Mouse (Mus musculus) kidney, postnatal 36 days (tissue): ENCODE measurements at regions not wholly inside any gene's neighbourhood (a gene's known extent, or its start where the extent isn't known, plus 50 kb on each side); places are given as distances from the start of the nearest gene placed in this dataset.
"Not testable (repeated sequence)": the region's sequence is repeated elsewhere in the genome, so short reads cannot be mapped to it uniquely, and the experiment has no call there.

ENCODE experiments used
- DNase-seq, 2 experiments: peaks; one replicate each; pipeline ENCODE4 v3.0.0; 2021 to 2022; ENCODE audit warnings: mixed read lengths in 2 of 2

DNA sequence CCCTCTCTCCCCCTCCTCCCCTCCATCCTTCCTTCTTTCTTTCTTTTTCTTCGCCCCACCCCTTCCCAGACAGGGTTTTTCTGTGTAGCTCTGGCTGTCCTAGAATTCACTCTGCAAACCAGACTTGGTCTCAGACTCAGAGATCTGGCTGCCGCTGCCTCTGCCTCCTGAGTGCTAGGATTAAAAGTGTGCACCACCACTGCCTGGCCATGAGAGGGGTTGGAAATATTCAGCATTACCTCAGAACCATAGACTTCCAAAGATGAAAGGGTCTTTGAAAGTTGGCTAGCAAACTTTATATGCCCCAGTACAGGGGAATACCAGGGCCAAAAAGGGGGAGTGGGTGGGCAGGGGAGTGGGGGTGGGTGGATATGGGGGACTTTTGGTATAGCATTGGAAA lies 122.7 kb upstream of the Pfn2 start:
- DNase-seq = not testable (repeated sequence)

DNA sequence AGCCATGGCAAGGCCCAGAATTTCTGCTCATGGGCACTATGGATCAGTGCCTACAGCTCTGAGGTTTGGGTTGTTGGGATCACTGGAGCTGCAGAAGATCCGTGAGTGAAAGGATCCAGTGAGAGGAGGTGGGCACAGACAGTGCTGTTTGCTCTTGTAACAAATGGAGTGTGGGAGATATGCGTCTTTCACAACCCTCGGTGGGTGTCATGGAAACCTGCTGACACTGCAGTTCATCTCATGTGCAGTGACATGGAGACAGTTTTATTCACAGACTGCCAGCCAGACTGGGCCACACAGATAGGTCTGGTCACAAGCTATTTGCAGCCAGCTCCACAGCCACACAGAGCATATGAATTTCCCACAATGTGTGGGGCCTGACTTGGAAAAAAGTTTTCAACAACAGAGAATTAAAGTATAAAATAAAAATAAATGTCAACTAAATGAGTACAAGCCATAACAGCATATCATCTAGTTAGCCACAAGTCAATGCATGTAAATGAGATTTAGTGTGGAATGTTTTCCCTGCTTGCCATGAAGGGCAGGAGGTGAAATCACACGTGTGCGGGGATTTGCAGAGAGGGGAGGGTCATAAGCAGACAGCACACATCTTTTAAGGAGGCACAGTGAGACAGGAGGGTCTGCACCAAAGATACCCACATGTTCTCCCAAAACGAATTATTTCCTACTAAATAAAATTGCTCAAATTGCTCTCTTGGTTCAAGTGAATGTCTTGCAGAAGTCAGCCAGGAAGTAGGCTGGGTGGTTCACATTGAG lies 124.8 kb upstream of the Pfn2 start:
- DNase-seq = no peak

DNA sequence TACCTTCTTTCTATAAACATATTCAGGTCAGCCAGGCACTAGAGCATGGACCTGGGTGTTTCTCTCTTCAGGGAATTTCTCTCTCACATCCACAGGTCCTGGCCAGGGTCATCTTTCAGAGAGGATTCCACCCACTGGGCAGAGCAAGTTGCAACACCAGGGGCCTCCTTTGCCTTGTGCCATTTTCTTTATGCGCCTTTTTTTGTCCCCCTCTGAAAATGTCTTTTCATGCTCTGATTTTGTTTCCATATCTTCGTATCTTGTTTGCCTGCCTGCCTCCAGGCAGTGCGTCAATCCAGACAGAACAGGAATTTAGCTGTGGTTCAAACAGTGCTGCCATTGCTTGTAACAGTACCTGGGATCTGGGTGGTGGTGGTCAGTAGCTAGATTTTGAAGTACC lies 125.7 kb upstream of the Pfn2 start:
- no peak for DNase-seq

DNA sequence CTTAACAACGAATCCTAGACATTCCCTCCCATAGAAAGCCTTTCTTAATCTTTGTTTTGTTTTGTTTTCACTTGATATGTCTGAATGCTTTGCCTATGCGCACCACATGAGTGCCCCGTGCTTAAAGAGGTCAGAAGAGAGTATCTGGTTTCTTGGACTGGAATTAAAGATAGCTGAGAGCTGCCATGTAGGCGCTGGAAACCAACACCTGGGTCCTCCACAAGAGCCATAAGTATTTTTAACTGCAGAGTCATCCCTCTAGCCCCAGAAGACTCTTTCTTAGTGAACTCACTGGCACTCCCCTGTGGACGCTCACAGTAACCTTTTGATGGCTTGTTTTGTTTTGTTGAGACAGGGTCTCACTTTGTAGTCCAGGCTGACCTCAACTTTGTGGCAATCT lies 127.5 kb upstream of the Pfn2 start:
- no peak for DNase-seq

DNA sequence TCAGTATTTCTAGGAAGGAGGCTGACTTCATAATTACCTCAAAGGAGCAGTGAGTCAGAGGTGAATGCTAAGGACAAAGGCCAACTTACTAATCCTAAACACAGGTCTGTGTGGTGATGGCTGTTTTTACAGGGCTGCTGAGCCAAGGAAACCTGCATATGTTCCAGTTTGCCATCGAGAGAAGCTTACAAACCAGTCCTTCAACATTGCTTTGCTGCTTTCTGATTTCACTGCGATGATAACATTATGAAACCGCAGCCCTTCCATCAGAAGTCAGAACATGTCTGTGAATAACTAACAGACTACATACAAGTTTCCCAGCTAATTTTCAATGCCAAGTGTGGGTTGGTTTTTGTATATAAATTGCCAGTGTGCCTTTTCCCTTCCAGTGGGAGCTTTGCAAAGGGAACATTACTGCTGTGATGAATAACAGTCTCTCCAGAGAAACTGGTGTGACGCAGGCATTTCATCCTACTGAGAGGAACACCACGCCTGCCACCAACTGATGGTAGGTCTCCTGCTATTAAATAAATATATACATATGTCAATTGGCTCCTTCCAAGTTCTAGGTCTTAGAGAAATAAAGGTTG lies 128.9 kb upstream of the Pfn2 start:
- DNase-seq = peak in 1 of 2 experiments; percentile 2

DNA sequence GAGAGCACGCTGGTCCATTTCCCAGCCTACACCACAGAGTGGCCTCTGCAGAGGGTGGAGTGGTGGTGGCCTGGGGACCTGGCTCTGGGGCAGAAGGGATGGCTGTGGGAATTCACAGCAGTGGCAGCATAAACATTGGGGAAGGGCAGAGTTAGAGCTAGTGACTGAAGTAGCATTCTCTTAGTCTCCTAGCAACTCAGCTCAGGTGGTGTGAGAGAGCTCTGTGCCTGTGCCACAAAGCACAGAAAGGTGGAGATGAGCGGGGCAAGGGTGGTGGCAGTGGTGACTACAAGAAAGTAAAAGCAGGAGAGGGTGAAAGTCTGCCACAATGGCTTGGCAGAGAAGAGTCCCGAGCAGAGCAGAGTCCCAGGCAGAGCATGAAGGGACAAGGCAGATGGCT lies 140.3 kb upstream of the Pfn2 start:
- no peak for DNase-seq

DNA sequence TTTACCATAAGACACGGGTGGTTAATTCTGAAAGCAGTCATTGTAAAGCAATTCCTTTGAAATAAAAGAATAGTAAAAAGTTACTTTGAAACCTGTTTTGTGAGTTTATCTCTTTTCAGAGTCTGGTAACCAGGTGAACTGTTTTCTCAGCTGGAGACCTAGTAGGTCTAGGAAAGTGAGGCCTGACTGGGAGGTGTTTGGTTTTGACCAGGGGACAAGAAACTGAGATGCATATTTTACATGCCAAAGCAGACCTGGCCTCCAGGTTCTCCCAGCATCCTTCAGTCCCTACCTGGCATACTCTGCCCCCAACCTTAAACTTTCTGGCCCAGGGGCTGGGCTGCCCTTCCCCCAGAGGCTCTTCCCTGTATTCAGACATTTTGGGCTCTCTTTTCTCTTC lies 142.9 kb upstream of the Pfn2 start:
- no peak for DNase-seq

DNA sequence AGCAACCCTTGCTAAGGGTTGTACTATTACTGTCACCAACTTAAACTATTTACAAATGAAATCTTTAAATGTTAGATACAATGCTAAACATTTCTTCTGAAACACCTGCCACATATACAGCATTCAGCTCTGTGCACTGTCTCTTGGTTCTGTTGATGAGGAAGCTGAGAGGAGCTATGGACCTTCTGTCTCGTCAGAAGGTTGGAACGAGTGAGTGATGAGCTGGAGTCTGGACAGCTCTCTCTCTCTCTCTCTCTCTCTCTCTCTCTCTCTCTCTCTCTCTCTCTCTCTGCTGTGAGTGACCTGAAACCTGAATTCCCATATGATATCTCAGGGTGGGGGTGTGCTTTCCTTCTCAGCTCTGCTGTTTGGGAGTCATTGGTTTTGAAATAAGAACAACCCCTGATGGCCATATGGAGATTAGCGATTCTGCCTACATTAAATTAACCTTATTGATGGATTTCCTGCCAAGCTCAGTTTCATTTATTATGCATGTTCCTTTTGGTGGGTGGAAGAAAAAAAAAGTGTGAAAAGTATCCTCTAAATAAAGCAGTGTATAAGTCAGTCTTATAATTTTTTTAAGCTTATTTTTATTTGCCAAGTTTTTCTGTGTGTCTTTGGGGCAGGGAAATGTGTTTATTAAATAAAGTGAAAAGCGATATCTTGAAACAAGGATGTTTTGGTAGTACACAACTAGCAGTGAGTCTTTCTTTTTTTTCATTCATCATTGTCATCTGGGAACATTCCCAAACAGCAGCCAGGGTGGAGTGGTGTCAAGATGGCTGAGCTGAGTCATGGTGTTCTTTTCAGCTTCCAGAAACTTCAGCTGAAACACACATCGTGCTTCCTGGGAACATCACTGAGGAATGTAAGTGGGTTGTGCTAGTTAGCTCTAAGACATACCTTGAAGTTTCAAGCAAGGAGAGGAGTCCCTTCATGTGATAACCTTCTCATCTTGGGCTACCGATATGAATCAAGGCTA lies 150.5 kb upstream of the Pfn2 start:
- DNase-seq = no peak

DNA sequence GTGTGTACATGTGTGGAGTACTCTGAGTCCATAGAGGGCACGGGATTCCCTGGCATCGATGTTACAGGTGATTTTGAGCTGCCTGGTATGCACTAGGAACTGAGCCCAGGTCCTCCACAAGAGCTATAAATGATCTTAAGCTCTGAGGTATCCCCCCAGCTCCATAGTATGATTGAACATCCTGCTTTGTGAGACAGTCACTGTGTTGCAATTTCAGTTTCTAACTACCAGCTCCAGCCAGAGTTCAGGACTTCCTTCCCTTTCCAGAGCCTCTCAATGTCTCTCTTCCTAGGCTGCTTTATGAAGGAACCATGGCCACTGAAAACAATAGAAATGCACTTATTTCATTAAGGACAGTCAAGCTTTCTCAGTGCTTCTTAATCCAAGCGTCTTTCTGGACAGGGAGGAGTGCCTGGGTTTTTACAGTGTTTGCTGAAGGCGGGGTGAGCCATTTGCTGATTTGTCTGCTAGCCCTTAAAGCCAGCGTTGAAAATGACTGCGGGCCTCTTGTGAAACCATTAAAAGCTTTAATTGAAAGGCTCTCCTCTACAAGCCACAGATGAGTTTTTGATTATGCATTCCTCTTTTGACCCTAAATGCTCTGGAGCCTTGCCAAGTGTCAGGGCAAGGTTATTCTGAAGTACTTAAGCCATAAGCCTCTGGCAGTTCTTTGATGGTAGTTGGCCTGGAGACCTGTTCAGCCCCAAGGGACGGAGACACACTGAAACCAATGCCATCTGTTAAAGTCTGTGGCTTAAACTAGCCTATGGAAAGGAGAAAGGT lies 155.1 kb upstream of the Pfn2 start:
- DNase-seq = peak; percentile 30 to 41

DNA sequence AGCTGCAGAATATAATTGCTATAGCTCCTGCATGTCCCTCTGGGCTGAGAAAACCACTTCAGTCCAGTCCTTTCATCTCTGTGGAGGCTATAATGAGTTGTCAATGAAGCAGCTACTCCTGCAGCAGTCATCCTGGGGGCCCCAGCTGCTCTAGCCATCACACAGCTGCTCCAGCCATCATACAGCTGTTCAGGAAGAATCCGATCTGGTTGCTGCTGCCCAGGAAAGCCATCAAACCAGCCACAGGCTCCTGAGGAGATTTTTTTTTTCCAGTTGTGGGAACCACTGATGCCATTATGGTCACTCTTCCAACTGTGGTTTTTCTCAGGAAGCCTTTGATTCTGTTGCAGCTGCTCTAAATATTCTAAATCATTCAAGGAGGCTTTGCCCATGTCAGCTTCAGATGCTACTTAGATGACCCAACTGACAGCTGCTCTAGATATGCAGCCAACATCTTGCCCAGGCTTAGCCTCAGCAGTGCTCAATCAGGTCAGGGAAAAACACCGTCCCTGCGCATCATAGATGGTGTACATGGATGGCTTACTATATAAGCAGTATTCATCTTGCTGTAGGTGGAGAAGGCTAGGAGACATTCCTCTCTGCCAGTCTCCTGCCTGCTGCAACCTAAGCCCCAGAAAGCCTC lies 177.0 kb upstream of the Pfn2 start:
- no peak for DNase-seq

DNA sequence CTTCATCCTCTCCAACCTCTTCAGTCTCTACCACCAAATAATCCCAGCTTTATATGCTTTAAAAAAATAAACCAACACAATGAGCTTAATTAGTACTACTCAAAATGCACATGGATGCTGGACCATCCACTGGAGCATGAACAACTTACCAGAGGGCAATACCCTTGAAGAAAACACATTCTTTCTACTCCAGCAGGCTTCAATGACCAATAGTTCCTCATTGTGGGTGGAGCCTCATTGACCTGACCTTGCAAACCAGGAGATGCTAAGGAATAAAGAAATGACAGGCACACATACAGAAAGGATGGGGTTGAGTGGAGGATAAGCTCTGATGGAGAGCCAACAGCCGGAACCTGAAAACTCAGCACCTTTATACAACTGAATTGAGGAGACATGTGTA lies 201.7 kb upstream of the Pfn2 start:
- peak; percentile 13 to 41 for DNase-seq

DNA sequence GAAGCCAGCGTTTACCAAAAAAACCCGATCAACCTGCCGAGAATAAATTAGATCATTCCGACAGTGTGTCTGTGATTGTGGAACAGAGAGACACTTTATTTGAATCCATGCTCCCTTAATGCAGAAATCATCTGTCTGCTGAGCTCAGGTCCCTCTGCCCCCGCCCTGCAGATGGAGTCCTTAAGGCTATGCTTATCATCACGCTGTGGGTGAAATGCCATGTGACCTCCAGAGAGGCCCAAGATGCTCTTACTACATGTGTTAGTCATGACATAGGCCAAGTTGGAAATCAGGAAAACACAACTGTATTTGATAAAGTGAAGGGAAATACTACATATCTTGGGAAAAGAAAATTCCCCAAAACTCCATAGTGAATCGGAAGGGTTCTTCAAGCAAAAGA lies 206.8 kb upstream of the Pfn2 start:
- no peak for DNase-seq

DNA sequence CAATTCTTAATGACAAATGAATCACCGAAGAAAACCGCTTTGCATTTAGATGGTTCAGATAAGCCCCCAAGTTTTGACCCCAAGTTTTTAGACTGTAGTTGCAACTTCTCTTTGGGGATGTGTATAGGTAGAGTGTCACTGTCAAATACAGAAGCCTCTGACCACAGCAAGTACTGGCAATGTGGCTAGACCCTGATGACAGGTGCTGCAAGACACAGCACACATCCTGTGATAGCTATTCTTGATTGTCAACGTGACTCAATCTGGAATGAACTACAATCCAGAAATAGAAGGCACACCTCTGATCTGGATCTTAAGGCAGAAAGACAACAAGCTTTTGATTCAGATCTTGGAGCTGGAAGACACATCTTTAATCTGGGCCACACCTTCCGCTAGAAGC lies 207.3 kb upstream of the Pfn2 start:
- no peak for DNase-seq

DNA sequence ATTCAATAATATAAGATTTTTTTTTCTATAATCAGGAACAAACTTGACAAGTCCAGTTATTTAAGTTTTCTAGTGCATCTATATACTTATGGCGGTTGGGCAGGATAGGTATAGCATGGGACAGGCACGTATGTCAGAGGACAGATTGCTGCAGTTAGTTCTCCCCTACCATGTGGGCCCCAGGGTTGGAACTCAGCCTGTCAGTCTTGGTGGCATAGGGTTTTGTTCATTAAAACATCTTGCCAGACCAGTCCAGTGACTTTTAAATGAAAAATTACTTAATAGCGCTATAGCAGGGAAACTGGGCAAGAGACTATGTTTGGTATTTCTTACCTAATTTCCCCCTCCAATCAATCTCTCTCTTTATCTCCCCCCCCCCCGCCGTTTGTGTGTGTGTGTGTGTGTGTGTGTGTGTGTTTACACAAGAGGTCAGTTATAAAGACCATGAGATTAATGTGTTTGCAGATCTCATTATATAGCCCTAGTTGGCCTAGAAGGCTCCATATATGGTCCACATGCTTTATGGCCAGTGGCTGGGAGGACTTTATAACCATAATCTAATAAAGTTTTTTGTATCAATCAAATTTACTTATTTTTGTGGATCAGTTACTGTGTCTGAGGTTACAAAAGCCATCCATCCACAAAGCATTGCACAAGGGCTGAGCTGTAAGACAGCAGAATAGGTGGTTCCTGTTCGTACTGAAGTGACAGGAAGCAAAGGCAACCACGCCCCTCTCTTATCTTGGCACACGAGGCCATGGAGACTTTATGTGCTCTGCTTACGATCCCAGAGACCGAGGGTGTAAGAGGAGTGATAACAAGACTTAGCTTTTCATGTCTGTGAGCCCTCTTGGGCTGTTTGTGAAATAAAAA lies 208.5 kb upstream of the Pfn2 start:
- DNase-seq = peak in 1 of 2 experiments; percentile 11

DNA sequence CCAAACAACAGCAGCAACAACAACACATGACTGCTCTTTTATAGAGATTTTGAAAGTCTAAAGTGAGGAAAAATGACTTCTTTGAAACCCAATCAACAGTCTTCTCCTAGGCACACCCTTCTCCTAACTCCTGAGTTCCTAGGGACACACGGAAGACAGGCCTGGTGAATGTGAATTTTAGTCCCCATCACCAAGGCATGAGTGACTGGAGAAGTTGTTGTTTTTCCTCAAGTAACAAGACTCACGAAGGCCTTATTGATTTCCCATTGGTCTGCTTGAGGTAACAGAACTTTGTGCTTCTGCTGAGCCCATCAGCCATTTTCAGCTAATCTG lies 209.2 kb upstream of the Pfn2 start:
- no peak for DNase-seq

DNA sequence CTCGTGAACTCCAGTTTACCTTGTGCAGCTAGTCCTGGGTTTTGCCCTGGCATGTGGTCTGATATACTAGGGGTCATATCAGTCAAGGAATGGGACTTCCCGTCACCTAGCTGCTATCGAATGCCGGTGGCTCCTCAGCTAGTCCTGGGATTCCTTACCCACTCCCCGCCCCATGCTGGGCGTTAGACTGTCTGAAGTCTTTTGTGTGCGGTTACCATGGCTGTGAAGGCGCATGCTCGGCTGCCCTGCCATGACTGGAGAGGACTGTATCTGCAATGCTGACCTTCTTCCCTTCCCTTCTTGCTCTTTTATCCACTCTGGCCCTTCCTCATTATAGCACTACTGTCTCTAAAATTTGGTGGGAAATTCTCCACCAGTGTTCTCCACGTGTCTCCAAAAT lies 210.3 kb upstream of the Pfn2 start:
- DNase-seq = no peak

DNA sequence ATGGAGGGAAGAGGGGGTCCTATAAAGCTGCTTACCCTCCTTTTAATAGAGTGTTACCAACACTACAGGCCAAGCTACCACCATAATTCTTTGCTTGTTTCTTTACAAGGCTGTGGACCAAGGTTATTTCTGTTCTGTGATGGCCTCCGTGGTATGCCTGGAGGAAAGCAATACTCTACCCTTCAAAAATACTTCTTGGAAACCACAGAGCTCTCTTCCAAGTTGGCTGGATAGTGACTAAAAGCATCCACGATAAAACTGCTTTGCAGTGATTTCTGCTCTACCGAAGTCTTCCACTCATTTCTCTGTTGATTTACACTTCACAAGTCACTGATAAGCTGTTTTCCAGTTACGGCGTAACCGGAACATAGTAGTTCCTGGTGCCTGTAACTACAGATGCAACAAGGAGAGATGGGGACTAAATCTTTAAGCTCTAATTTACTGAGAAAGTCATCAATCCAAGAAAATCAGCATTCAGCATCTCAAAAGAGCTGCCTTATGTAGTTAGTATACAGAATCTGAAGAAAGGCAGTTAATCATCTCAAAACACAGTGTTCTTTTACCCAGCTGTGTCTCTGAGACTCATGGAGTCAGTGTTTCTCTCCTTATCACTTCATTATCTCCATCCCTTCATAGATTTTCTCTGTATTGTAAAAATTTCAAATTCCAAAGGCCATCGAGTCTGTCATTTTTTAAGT lies 216.1 kb upstream of the Pfn2 start:
- DNase-seq = no peak

DNA sequence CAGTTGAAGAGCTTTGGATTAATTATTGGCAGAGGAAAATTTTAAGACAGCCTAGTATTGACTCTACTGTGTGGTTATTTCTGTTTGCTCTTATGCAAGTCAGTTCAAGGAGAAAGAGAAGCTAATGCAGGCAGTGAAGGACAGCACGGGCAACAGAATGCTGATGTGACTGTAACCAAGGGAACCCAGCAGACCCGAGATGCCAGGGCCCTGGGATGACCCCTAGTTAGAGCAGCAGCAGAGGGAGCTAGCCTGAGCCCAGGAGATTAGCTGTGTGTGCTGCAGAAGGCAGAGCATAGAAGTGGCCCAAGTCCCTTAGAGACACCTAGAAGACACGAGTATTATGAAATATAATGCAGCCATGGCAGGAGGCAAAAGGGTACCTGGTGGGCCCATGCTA lies 223.7 kb upstream of the Pfn2 start:
- DNase-seq = peak in 1 of 2 experiments; percentile 27

DNA sequence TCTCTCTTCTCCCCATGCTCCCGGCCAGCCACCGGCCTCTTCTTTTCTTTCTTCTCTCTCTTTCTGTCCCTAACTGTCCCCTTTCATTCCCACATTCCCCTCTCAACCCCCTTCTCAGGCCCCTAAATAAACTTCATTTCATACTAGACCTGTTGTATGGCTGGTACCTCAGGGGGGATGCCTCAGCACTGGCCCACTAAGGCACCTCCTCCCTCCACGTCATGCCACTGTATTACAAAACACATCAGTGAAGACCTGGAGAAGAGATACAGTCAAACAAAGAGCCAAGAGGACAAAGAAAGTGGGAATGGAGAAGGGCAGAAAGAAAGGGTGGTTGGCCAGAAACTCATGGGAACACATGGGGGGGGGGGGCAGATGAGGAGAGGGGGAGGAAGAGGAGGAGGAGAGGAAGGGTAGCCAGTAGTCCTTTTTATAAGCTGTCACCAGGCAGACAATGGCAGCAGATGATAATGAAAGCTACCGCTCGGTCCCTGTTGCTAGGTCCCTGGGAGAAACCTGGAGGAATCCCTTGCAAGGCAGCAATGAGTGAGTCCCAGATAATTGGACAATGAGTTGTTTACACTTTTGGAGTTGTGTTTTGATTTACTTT lies 224.5 kb upstream of the Pfn2 start:
- DNase-seq = no peak
